Mouse (Mus musculus): ENCODE measurements around the gene Vsig2.
A peak's percentile ranks its signal among the peaks of the same experiment; 100 is the strongest.

Gene Vsig2

DNA sequence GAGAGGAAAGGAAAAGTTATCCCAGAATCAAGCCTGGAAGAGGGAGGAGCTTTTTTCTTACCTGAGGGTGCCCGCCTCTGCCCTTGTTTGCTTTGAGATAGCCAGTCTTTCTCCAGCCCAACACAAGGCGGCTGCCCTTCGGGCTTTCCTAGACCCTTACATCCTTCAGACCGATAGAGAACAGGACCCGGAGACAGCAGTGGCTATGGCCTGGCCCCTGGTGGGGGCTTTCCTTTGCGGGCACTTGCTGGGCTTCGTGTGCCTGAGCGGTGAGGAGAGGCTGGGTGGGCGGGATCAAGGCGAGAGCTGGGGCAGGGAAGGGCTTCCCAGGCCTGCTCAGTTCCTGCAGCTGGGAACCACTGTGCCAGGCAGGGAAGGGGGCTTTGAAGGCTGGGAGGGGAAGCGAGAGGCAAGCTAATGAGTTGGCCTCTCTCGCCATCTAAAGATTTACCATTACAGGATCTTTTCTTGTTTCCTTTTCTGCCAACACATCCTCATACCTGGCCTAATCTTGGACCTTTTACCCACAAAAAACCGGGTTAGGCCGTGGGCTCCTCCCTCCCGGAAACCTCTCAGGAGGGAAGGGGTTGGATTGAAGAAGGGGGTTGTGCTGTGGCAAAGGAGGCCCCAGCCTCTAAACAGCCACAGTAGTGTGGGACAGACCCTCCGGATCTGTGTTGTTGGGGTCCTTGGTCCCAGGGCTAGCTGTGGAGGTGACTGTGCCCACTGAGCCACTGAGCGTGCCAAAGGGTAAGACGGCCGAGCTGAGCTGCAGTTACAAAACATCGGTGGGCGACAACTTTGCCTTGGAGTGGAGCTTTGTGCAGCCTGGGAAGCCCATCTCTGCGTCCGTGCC, at the start of gene Vsig2:
Gene Vsig2, plus strand, starts transcription at position 86 of the 856 bp plus-strand sequence.
- DNase-seq (ENCODE audit: low read depth, low spot score) = no peak

DNA sequence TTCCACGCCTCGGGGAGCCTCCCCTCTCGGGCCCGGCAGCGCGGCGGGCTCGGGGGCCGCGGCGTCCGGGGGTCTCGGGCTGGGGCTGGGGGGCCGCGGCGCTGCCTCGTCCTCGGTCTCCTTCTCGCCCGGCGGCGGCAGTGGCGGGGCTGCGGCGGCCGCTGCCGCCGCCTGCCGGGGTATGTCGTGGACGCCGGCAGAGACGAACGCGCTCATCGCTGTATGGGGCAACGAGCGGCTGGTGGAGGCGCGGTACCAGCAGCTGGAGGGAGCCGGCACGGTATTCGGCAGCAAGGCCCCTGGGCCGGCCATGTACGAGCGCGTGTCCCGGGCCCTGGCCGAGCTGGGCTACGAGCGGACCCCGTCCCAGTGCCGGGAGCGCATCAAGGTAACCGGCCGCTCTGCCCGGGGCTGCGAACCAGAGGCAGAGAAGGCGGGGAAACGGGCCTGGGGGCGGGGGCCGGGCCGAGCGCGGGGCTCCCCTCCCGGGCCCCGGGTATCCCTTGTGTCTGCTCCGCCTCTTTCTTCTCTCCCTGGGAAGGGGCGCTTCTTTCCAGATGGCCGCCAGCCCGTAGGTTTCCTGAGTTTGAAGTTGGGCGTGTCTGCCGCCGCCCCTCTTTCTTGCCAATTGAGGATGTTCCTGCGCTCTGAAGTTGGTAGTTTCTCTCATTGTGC, 49.5 kb upstream of the Vsig2 start:
- no peak for DNase-seq (ENCODE audit: low read depth, low spot score)

DNA sequence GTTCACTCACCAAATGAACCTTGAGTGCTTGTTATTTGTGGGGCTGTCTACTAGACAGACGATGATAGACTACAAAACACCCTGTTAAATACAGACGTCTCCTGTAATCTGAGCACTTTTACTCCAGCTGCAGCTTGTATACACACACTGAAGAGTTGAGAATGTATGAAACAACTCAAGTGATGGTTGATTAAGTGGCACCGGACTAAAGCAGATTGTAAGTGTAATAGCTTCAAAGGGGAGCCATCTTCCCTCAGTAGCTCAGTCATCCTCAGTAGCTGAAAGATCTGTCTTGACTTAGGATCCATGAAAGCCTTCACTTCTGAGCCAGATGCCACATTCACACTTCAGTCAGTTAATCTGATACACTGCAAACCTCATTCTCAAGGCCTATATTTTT, 43.3 kb upstream of the Vsig2 start:
- DNase-seq (ENCODE audit: low read depth, low spot score) = no peak

- no peak for DNase-seq (ENCODE audit: low read depth, low spot score)
Observed at GRCm38 (mm10) chr9:37496325-37496724, 42.7 kb upstream of the Vsig2 start.

DNA sequence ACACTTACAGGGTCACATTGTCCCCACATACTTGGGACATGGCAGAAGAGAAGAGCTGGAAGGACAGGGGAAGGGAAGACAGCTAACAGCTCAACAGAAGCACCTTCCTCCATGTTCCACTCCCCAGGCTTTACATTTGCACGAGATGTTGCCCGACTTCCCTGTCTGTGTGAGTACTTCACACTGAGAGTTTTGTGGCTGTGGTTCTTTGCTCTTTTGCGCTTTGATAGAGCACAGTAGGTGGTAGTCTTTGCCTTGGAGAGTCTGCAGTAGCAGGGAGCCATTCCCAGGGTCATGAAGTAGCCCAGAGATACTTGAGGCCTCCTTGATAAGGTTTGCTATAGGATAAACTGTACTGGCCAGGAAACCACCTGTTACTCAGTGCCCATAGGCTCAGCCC, 38.9 kb upstream of the Vsig2 start:
- DNase-seq (ENCODE audit: low read depth, low spot score) = no peak

DNA sequence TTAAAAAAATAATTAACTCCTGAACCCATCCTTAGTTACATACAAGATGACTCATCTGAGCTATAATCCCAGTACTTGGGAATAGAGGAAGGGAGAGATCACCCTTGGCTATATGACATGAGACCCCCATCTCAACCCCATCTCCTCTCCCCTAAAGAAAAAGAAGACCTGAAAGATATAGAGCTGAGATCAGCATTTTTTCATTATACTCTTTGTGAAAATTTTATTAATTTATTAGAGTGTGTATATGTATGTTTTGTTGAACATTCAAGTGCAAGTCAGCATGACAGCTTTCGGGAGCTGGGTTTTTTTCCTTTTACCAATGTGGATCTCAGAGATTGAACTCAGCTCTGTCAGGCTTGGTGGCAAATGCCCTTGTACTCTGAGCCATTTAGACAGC, 37.9 kb upstream of the Vsig2 start:
- DNase-seq (ENCODE audit: low read depth, low spot score) = no peak

DNA sequence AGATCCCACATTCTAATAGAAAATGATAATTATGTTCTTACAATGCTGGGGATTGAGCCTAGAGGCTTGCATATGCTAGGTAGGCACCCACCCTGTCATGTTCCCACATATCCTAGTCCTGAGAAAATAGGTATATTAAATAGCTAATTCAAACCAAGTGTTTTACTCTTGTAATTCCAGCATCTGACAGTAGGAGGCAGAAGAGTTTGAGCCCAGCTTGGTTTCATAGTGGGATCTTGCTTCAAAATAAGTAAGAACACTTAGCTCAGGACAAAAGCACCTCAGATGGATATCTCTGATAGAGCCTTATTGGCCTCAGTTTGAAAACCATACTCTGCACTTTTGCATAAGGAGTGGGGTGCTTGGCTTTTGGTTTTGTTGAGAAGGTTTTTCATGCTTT, 34.7 kb upstream of the Vsig2 start:
- DNase-seq (ENCODE audit: low read depth, low spot score) = no peak

DNA sequence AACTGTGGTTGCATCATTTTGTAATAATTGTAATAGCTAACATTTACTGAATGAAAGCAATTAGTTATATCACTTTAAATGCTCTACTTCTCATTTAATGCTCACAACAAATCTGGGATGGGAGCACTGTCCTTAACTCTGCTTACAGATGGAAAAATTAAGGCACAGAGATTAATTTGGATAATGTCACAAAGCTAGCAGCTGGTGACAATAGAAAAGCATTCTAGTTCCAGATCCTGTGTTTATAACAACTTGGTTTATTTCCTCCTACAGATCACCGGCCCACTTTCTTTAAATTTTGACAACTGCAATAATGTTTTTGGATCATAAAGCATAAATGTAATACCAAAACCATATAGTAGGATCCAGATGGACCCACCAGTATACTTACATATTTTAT, 33.0 kb upstream of the Vsig2 start:
- DNase-seq (ENCODE audit: low read depth, low spot score) = no peak

DNA sequence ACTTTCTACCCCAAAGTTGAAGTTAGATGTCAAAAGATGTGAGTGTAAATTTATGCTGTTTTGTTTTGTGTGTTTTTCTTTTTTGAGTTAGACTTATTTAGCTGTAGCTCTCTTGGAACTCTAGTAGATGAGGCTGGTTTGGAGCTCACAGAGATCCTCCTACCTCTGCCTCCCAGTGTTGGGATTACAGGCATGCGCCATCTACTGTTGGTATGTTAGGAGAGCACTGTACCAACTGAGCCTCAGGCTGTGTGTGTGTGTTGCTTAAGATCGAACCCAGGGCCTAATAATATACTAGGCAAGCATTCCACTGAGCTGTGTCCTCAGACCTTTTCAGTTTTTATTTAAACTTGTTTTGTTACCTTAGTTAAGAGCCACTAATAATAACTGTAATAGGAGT, 27.0 kb upstream of the Vsig2 start:
- DNase-seq (ENCODE audit: low read depth, low spot score) = no peak

- no peak for DNase-seq (ENCODE audit: low read depth, low spot score)
Observed at GRCm38 (mm10) chr9:37514456-37514855, 24.6 kb upstream of the Vsig2 start.

- no peak for DNase-seq (ENCODE audit: low read depth, low spot score)
Observed at GRCm38 (mm10) chr9:37517467-37517866, 21.6 kb upstream of the Vsig2 start.

DNA sequence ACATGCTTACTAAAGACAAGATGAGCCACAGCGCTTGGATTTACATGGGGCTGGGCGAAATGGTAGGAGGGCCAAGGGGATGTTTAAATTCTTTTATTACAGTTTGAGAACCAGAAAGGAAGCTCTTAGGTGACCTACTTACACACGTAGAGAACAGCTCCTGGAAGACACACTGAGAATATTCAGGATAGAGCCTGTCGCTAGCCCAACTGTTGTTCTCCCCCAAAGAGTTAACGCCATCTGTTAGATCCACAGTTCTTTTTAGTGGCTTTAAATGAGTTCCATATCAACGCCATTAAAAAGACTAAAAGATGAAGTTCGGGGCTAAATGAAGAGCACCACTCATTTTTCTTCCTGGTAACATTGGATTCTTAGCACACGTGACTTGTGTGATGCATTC, 20.1 kb upstream of the Vsig2 start:
- DNase-seq (ENCODE audit: low read depth, low spot score) = no peak

GRCm38 (mm10) chr9:37519995-37520394, 19.1 kb upstream of the Vsig2 start:
- no peak for DNase-seq (ENCODE audit: low read depth, low spot score)

GRCm38 (mm10) chr9:37525461-37525860, 13.6 kb upstream of the Vsig2 start:
- DNase-seq (ENCODE audit: low read depth, low spot score) = no peak

- DNase-seq (ENCODE audit: low read depth, low spot score) = no peak
Observed at GRCm38 (mm10) chr9:37526443-37527395, 12.3 kb upstream of the Vsig2 start.

- DNase-seq (ENCODE audit: low read depth, low spot score) = peak; percentile 52
Observed at GRCm38 (mm10) chr9:37527396-37528224, 11.4 kb upstream of the Vsig2 start, which contains the start of gene Esam. TSS of gene Esam (plus strand) at chr9:37528078.

GRCm38 (mm10) chr9:37528225-37528970, 10.7 kb upstream of the Vsig2 start:
- peak; percentile 34 for DNase-seq (ENCODE audit: low read depth, low spot score)

GRCm38 (mm10) chr9:37530031-37530887, 8.8 kb upstream of the Vsig2 start:
- DNase-seq (ENCODE audit: low read depth, low spot score) = peak; percentile 52
